Mouse (Mus musculus): ENCODE measurements around the gene Mthfd2. TPM values are rescaled to one million over a fixed set of nuclear protein-coding genes. Genes with fewer than 3 reads are reported as not detected.
"Not testable (repeated sequence)": the region's sequence is repeated elsewhere in the genome, so short reads cannot be mapped to it uniquely, and the experiment has no call there.

The Mthfd2 gene
- polyA plus RNA-seq, 1 experiment: 2.3 TPM

GRCm38 (mm10) chr6:83350172-83350571, 24.5 kb upstream of the Mthfd2 start:
- WGBS: 78% methylated on average over 7 of the region's 7 CpGs
- TF ChIP-seq POLR2A (IDR thresholded peaks at IDR 0.05; ENCODE audit: low read depth, low read length) (no peak), CTCF (conservative IDR thresholded peaks at IDR 0.05; ENCODE audit: insufficient read depth, insufficient read length, low read depth, low read length) (no peak)
- no peaks in the 10 kb centered on the region for H3K36me3 ChIP-seq (ENCODE audit: control insufficient read depth, insufficient read depth, low read length)
- no peaks in the 10 kb centered on the region for H3K27me3 ChIP-seq (replicated peaks; ENCODE audit: control insufficient read depth, insufficient read depth, low read length)
- peak overlapping the region; percentile 87 for H3K4me3 ChIP-seq (ENCODE audit: insufficient read depth, low read depth, low read length)
- peak overlapping the region; percentile 46; the same call in 1 of the 2 replicates for H3K27ac ChIP-seq (ENCODE audit: insufficient read depth, low read depth, low read length)
- peaks cover 13% of the 10 kb centered on the region; the same call in 1 of the 2 replicates for H3K4me1 ChIP-seq (ENCODE audit: control insufficient read depth, insufficient read depth, low read length)
- no peak for DNase-seq

GRCm38 (mm10) chr6:83349274-83349958, 23.7 kb upstream of the Mthfd2 start:
- Histone ChIP-seq H3K4me1 (ENCODE audit: control insufficient read depth, insufficient read depth, low read length) (peaks cover 10% of the 10 kb centered on the region; the same call in 1 of the 2 replicates), H3K27ac (ENCODE audit: insufficient read depth, low read depth, low read length) (peak overlapping the region; percentile 46), H3K27me3 (replicated peaks; ENCODE audit: control insufficient read depth, insufficient read depth, low read length) (no peaks in the 10 kb centered on the region), H3K4me3 (ENCODE audit: insufficient read depth, low read depth, low read length) (peak overlapping the region; percentile 87), H3K36me3 (ENCODE audit: control insufficient read depth, insufficient read depth, low read length) (no peaks in the 10 kb centered on the region)
- DNase-seq: peak; percentile 93
- TF ChIP-seq CTCF (conservative IDR thresholded peaks at IDR 0.05; ENCODE audit: insufficient read depth, insufficient read length, low read depth, low read length): peak; percentile 77
- TF ChIP-seq POLR2A (IDR thresholded peaks at IDR 0.05; ENCODE audit: low read depth, low read length): peak; percentile 59
- under 1% methylated on average over 53 of the region's 53 CpGs for WGBS

GRCm38 (mm10) chr6:83348873-83349272, 23.2 kb upstream of the Mthfd2 start, which contains the start of gene Bola3:
Bola3 (plus strand) TSS chr6:83349147.
- Histone ChIP-seq H3K4me1 (ENCODE audit: control insufficient read depth, insufficient read depth, low read length) (peaks cover 10% of the 10 kb centered on the region; the same call in 1 of the 2 replicates), H3K36me3 (ENCODE audit: control insufficient read depth, insufficient read depth, low read length) (no peaks in the 10 kb centered on the region), H3K27me3 (replicated peaks; ENCODE audit: control insufficient read depth, insufficient read depth, low read length) (no peaks in the 10 kb centered on the region), H3K4me3 (ENCODE audit: insufficient read depth, low read depth, low read length) (peak within 1 kb of the TSS; percentile 87), H3K27ac (ENCODE audit: insufficient read depth, low read depth, low read length) (peak within 1 kb of the TSS; percentile 46)
- DNase-seq: no peak
- WGBS: 28% methylated on average over 6 of the region's 6 CpGs
- TF ChIP-seq CTCF (conservative IDR thresholded peaks at IDR 0.05; ENCODE audit: insufficient read depth, insufficient read length, low read depth, low read length) (no peak), POLR2A (IDR thresholded peaks at IDR 0.05; ENCODE audit: low read depth, low read length) (no peak)

GRCm38 (mm10) chr6:83347916-83348315, 22.2 kb upstream of the Mthfd2 start:
- no peak for DNase-seq
- Histone ChIP-seq H3K27ac (ENCODE audit: insufficient read depth, low read depth, low read length) (no peak overlapping the region), H3K36me3 (ENCODE audit: control insufficient read depth, insufficient read depth, low read length) (no peaks in the 10 kb centered on the region), H3K4me1 (ENCODE audit: control insufficient read depth, insufficient read depth, low read length) (peaks cover 10% of the 10 kb centered on the region; the same call in 1 of the 2 replicates), H3K4me3 (ENCODE audit: insufficient read depth, low read depth, low read length) (no peak overlapping the region), H3K27me3 (replicated peaks; ENCODE audit: control insufficient read depth, insufficient read depth, low read length) (no peaks in the 10 kb centered on the region)
- WGBS: 77% methylated on average over 3 of the region's 3 CpGs
- TF ChIP-seq POLR2A (IDR thresholded peaks at IDR 0.05; ENCODE audit: low read depth, low read length): no peak
- TF ChIP-seq CTCF (conservative IDR thresholded peaks at IDR 0.05; ENCODE audit: insufficient read depth, insufficient read length, low read depth, low read length): no peak

- not testable (repeated sequence) for H3K27ac ChIP-seq (ENCODE audit: insufficient read depth, low read depth, low read length); H3K36me3 ChIP-seq (ENCODE audit: control insufficient read depth, insufficient read depth, low read length); H3K27me3 ChIP-seq (replicated peaks; ENCODE audit: control insufficient read depth, insufficient read depth, low read length); H3K4me1 ChIP-seq (ENCODE audit: control insufficient read depth, insufficient read depth, low read length); DNase-seq; H3K4me3 ChIP-seq (ENCODE audit: insufficient read depth, low read depth, low read length)
- WGBS: 84% methylated on average over 8 of the region's 8 CpGs
Observed at GRCm38 (mm10) chr6:83345285-83345684, 19.6 kb upstream of the Mthfd2 start.

- no peaks in the 10 kb centered on the region for H3K4me1 ChIP-seq (ENCODE audit: control insufficient read depth, insufficient read depth, low read length)
- 85% methylated on average over 2 of the region's 2 CpGs for WGBS
- TF ChIP-seq POLR2A (IDR thresholded peaks at IDR 0.05; ENCODE audit: low read depth, low read length) (no peak), CTCF (conservative IDR thresholded peaks at IDR 0.05; ENCODE audit: insufficient read depth, insufficient read length, low read depth, low read length) (no peak)
- H3K27ac ChIP-seq (ENCODE audit: insufficient read depth, low read depth, low read length): no peak overlapping the region
- H3K27me3 ChIP-seq (replicated peaks; ENCODE audit: control insufficient read depth, insufficient read depth, low read length): no peaks in the 10 kb centered on the region
- no peak for DNase-seq
- H3K36me3 ChIP-seq (ENCODE audit: control insufficient read depth, insufficient read depth, low read length): peaks cover 9% of the 10 kb centered on the region
- H3K4me3 ChIP-seq (ENCODE audit: insufficient read depth, low read depth, low read length): no peak overlapping the region
Observed at GRCm38 (mm10) chr6:83342957-83343356, 17.2 kb upstream of the Mthfd2 start.

GRCm38 (mm10) chr6:83341387-83341786, 15.7 kb upstream of the Mthfd2 start:
- Histone ChIP-seq H3K4me3 (ENCODE audit: insufficient read depth, low read depth, low read length) (no peak overlapping the region), H3K36me3 (ENCODE audit: control insufficient read depth, insufficient read depth, low read length) (peaks cover 9% of the 10 kb centered on the region), H3K27ac (ENCODE audit: insufficient read depth, low read depth, low read length) (no peak overlapping the region), H3K4me1 (ENCODE audit: control insufficient read depth, insufficient read depth, low read length) (no peaks in the 10 kb centered on the region), H3K27me3 (replicated peaks; ENCODE audit: control insufficient read depth, insufficient read depth, low read length) (no peaks in the 10 kb centered on the region)
- WGBS: 71% methylated on average over 3 of the region's 3 CpGs
- TF ChIP-seq CTCF (conservative IDR thresholded peaks at IDR 0.05; ENCODE audit: insufficient read depth, insufficient read length, low read depth, low read length) (no peak), POLR2A (IDR thresholded peaks at IDR 0.05; ENCODE audit: low read depth, low read length) (no peak)
- DNase-seq: no peak
